Mouse (Mus musculus): ENCODE data around the gene Tnfaip3.

- TF ChIP-seq POLR2A (IDR thresholded peaks at IDR 0.05; ENCODE audit: insufficient read length, low read depth) (no peak), TCF12 (IDR thresholded peaks at IDR 0.05; ENCODE audit: insufficient read depth, poor library complexity, severe bottlenecking) (no peak), MYOD1 (IDR thresholded peaks at IDR 0.05; ENCODE audit: control insufficient read depth in 1 of 3, insufficient read length in 2 of 3, low read depth in 2 of 3) (no peak), MAX (IDR thresholded peaks at IDR 0.05; ENCODE audit: low read depth) (no peak), TCF3 (IDR thresholded peaks at IDR 0.05; ENCODE audit: insufficient read length, low read depth) (no peak), E2F4 (IDR thresholded peaks at IDR 0.05; ENCODE audit: insufficient read depth) (no peak), USF1 (IDR thresholded peaks at IDR 0.05; ENCODE audit: low read depth) (no peak), POLR2AphosphoS2 (IDR thresholded peaks at IDR 0.05; ENCODE audit: insufficient read length, low read depth) (no peak), SRF (IDR thresholded peaks at IDR 0.05; ENCODE audit: control insufficient read depth, insufficient read length, low read depth) (no peak), CEBPB (IDR thresholded peaks at IDR 0.05; ENCODE audit: insufficient read depth, poor library complexity, severe bottlenecking) (no peak), REST (IDR thresholded peaks at IDR 0.05; ENCODE audit: insufficient read depth, insufficient read length) (no peak)
Observed at GRCm38 (mm10) chr10:18974486-18974885, 41.0 kb downstream of the Tnfaip3 start.
